Mouse (Mus musculus): Measurements from ENCODE around the gene Ccndbp1. TPM values are rescaled to one million over a fixed set of nuclear protein-coding genes. Genes with fewer than 3 reads are reported as not detected.
"Not testable (repeated sequence)": the region's sequence is repeated elsewhere in the genome, so short reads cannot be mapped to it uniquely, and the experiment has no call there.

Gene Ccndbp1
- total RNA-seq, 2 experiments from 2014 or later = 17.3 to 19.9 TPM

DNA sequence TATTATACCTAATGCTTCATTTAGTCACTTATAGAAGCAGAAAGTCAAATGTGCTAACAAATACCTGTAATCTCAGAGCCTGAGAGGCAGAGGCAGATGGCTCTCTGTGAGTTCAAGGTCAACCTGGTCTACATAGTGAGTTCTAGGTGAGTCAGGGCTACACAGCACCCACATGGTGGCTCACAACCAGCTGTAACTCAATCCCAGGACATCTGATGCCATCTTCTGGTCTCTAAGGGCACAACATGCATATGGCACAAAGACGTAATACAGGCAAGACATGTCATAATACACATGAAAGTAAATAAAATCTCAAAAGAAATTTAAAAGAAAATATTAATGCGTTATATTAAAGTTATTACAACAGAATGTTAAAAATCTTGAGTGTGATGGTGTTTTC, 4.6 kb upstream of the Ccndbp1 start:
- DNase-seq = no peak

DNA sequence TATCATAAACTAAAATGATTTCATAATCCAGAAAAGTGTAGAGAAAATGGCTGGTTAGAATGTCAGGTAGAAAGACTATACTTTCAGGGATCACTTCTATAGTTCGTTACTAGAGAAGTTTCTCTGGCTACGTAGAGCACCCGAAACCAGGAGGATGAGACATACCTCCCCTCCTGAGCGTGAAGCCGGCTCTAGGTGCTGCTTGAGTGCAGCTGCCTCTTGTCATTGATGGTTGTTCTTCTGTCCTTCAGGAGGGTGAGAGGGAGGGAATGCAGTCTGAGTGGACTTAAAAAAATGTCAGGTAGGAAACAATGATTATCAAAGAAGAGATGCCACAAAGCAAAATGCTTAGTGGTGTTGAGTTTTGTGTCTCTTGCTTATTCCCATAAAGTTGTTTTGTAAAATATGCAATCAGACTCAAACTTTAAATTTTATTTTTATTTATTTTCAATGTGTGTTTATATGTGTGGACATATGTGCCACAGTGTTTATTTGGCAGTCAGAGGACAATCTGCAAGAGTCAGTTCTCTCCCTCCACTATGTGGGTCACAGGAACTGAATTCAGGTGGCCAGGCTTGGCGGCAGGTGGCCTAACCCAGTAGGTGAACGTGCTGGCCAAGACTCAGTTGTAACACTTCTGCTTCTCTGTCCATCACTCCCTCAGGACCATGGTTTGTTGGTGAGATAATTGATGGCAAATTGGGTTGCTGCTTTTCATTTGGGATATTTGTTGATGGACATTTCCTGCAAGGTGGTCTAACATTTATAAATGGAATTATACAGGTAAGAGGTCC, 4.0 kb upstream of the Ccndbp1 start:
- DNase-seq = no peak

DNA sequence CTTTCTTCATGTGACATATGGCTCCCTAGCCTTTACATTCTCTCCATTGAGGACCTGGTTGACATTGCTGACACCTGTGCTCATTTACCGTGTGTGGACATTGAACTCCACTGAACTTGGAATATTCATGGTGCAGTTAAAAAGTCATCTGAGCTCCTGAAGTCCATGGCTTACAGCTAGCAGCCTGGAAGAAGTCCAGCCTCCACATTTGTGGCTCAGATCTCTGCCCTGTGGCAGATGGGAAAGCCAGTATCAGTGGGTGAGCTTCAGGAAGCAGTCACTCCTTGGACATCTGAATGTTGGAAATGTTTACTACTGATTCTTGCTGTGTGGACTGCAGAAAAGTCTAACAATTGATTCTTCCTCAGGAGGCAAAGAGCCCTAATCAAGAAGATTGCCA, 1.2 kb upstream of the Ccndbp1 start:
- no peak for DNase-seq

DNA sequence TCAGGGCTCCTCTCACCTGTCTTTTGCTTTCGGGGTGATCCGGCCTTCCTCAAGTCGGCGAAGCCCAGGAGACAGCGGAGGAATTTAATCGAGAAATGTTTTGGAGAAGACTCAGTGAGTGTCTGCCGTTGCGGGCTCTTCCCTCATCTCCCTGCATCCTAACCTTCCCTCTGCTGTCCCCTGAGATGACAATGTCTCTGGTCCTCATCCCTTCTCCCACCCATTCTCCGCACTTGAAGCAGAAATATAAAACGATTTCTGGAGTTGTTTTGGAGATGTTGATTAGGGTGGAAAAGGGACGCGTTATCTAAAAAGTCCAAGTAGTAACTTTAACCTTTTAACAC, 433 bp downstream of the Ccndbp1 start:
- no peak for DNase-seq

DNA sequence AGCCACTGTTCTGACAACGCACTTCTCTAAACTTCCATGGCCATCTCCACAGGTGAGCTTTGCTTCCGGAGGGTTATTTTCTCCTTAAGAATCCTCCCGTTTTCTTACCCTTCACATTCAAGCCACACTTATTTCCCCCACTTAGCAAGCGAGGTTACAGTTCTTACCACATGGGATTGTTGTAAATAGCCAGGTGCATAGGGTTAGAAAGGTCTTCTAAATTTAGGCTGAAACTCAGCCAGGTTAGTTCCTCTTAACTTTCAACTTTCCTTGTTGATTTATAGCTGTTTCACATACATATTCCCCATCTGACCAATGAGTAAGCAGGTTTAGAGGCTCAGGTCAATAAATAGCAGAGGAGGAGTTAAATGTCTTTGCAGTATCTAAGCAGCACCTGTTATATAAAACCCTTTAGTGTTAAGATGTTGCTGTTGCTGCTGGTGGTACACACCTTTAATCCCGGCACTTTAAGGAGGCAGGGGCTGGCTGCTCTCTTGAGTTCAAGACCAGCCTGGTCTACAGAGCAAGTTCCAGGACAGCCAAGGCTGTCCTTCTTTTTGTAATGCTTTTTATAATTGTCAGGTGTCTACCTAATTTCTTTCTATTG, 971 bp downstream of the Ccndbp1 start:
- DNase-seq = no peak

DNA sequence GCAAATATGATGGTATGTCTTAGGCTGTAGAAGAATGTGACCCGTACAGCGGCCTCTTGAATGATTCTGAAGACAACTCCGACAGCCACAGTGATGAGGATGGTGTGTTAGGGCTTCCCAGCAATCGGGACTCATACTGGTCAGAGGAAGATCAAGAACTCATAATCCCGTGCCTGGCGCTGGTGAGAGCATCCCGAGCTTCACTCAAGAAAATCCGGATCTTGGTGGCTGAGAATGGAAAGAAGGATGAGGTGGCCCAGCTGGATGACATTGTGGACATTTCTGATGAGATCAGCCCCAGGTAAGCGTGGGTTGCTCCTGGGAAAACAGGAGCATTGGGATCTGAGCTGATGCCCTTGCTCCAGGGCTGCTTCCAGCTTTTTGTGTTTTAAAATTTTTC, 4.5 kb downstream of the Ccndbp1 start:
- no peak for DNase-seq

DNA sequence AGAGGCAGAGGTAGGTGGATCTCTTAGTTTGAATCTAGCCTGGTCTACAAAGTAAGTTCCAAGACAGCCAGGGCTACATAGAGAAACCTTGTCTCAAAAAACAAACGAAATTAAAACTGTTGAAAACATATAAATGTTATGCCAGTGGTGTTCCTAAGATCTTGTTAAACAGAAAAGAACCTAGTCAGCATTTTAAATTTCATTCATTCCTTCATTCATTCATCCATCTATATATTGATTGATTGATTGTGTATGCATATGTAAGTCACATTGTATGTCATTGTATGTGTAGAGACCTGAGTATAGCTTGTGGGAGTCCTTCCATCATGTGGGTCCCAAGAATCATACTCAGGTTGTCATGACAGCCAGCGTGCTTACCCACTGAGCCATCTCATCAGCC, 7.3 kb downstream of the Ccndbp1 start:
- no peak for DNase-seq

DNA sequence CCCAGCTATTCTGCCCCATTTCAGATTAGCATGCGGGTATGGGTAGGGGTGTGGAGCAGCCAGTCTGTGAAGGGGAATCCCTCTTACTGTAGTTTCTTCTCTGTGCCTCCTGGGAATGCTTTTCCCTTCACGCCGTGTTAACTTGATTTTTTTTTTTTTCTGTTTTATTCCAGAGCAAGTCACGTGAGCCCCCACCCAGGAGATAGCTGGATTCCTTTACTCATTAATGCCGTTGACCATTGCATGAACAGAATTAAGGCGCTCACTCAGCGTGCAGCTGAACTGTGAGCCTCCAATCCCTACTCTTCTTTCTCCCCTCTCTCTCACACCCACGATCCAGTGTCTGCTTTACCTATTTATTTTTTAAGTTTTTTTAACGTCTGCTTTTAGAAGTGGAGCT, 8.0 kb downstream of the Ccndbp1 start:
- DNase-seq = no peak

DNA sequence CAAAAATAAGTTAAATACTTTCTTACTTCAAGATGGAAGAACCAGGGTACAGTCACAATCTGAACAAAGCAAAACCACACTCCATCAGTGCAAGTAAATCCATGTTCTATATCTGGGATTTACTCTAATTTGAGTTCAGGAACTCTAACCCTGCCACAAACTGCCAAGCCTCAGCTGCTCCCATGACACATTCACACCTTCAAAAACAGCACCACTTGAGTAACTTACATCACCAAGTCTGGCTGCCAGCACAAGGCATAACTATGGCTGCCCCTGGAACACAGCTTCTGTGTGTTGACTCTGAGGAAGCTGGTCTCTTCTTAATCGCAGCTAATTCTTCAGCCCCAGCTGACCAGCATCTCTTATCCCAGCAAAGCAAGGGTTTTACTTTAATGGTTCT, 8.9 kb downstream of the Ccndbp1 start:
- no peak for DNase-seq

DNA sequence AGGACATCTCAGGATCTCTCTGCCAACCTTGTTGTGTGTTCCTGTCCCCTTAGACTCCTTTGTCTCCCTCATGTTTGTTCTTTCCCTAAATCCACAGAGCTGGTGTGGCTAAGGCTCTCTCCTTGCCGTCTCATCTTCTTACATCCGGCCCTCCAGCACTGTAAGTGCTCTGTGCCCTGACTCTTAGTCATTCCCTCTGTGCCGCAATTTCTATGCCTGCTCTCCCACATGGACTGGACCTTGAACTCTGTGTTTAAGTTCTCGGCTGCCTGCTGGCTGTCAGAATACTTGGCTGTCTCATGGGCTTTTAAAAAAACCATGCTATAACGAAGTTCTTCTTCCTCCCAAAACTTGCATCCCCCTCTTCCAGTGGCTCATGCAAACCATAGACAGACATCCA, 14.7 kb downstream of the Ccndbp1 start:
- DNase-seq = no peak

DNA sequence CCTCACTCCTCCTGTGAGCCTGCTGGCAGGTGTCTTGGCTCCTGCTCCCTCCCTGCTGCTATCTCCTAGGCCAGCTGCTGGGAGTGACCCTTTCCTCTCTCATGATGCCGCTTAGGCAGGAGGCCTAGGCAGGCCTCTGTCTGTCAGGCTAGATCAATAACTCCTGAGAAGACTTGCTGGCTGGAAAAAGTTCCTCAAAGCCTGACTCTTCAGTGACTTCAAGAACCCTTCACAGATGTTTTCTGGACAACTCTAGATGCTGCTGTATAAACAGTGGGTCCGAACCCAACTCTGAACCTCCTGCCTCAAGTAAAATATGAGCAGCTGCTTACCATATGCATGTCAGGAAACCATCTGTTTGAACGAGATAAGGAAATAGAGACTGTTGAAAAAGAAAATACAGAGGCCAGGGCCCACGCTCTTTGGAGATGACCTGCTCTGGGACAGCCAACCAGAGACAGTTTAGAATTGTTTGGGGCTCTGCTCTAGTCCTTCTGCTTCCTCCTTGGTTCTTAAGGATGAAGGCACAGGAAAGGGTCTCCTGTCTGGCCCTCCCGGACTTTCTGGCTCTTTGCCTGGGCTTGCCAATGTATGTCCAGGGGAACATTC, 28.6 kb downstream of the Ccndbp1 start, which contains the start of gene Epb42:
Epb42 (minus strand) TSS at position 340 of the 609 bp plus-strand sequence.
- no peak for DNase-seq

DNA sequence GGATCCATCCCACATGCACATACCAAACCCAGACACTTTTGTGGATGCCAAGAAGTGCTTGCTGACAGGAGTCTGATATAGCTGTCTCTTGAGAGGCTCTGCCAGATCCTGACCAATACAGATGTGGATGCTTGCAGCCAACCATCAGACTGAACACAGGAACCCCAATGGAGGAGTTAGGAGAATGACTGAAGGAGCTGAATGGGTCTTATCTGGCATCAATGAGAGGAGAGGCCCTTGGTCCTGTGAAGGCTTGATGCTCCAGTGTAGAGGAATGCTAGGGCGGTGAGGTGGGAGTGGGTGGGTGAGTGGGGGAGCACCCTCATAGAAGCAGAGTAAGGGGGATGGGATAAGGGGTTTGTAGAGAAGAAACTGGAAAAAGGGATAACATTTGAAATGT, 30.6 kb downstream of the Ccndbp1 start:
- DNase-seq = not testable (repeated sequence)

DNA sequence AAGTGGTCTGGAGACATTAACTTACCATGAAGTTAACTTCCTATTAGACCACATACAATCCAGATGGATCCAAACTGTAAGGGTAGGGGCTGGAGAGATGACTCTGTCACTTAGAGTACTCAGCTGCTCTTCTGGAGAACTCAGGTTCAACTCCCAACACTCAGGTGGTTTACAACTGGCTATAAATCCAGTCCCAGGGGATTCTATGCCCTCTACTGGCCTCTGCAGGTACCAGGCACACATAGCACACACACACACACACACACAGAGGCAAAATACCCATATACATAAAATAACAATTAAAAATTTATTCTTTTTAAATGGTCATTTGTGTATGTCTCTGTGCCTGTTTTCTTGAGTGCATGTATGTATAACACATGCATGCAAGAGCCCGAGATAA, 31.2 kb downstream of the Ccndbp1 start:
- DNase-seq = no peak

DNA sequence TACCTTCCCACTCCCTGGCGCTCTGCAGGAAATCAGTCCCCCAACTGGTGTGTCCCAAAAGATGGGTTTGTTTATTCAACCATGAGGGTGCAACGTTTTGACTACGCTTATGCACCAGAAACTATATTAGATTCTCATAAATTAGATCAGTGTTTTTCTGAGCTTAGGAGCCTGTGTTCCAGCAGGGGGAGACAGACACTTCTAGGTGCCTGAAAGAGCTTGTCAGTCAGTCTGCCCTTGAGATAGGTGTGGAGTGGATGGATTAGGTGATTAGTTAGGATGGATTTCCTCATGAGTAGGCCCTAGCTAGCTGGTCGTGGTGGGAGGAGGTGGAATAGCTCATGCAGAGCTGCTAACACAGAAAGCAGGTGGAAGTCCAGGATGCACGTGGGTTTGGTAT, 32.9 kb downstream of the Ccndbp1 start:
- no peak for DNase-seq

DNA sequence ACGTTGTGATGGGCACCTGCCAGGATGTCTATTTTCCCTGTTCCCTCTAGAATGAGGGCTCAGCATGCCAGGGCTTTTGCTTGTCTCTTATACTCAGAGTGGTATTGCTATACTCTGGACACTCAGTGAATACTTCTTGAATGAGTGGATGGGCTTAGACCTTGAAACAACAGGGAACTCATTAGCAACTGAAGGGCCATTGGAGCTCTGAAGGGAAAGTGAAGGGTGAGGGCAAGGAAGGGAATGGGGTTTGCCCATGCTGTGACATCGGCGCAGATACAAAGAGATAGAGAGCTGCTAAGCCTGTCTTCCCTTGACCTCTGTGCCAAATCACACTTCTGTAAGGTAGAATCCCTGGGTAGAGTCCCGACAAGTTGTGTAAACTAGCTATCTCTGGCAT, 37.5 kb downstream of the Ccndbp1 start:
- no peak for DNase-seq

DNA sequence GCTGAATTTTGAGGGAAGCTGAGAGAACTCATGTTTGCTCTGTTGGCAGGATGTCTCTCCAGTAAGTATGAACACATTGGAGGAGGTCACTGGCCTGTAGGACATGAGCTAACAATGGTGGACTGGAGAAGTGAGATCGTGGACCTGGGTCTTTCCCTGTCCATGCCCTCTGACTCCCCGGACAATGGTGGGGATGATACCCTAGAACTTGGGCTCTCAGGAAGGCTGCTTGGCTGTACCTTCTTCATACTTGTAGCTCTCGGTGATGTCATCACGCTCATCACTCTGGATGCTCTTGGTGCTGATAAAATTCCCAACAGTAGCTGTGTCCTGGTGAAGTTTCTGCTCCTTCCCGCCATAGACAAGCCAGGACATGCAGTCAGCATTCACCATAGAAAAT, 44.0 kb downstream of the Ccndbp1 start:
- DNase-seq = no peak

DNA sequence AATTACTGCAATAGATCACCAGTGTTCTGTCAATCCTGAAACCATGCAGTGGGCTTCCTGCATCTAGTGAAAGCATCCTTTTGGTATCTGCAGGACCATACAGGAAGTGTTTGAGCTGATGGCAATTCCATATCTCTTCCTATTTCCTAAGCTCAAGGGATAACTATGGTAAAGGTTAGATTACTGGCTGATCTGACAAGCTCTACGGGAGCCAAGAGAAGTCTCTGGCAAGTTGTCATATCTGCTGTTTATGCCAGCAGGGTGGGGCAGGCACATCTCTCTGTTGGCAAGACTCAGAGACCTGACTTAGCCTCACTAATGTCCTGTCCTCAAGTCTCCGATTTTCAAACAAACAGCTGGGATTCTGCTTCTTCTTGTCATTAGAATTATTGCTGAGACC, 45.9 kb downstream of the Ccndbp1 start:
- no peak for DNase-seq

DNA sequence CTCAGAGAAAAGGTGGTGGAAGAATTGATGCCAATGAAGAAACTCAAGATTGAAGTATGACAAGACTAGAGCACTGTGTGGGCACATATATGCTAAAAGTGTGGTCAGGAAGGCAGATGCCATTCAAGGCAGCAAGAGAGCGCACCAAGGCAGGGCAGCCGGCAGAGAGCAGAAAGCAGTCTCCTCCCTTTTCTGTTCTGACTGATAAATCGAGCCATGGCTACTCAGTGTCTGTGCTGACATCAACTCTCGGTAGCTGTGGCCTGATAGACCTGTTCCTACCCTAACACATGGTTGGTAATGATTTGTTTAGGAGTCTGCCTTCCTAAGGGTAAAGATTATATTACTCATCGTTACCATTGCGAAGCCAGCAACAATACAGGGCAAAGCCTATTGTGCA, 47.7 kb downstream of the Ccndbp1 start:
- no peak for DNase-seq

DNA sequence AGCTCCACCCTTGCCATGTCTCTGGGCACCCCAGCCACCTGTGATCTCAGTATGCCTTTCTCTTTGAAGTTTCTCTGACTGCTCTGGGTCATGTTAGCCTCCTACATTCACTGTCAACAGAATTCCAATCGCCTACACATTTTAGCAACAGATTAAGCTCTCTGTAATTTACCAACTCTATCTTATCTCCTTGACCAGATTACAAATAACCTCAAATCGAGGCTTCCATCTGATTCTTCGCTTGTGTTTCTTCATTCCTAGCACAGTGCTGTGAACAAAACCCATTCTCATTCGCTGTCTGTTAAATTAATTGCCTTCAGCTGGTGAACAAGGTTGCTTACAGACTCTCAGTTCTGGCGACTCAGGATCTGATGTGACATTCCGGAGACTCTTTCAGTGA, 49.8 kb downstream of the Ccndbp1 start:
- no peak for DNase-seq

DNA sequence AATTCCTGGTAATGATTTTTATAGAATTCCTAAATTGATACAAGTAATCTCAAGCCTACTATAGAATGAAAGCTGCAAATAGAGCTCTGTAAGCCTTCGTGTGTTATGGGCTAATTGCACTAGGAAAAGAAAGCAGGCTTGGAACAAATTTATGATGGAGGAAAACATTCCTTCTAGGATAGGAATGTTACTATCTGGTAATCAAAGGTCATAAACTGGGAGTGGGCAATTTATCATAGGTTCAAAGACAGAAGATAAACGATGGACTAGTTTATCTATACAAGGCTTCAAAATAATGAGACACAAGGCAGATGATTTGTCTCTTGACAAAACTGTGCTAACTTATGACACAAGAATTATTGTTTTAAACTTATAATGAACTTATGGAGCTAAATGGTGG, 53.1 kb downstream of the Ccndbp1 start:
- DNase-seq = no peak

All from gastrocnemius, postnatal 10 days (tissue).